14 mouse cellular contexts compared by ENCODE assay signal in the genomic region with DNA sequence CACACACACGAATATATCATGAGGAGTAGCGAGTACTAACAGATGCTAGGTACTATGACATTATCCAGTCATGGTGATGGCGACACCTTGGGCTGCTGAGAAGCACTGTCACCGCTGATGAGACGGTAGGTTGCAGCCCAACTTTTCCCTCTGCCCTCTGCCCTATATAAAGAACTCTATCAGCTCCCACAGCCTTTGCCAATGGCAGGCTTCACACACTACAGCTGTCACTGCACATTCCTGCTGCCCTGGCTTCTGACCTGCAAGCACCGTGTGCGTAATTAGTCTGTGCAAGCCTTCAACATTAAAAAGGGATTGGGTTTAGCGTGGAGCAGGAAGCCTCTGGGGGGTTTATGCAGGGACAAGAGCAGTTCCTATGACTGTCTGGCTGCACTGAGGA.
"Had no signal": no experiment of that assay in that cellular context is flagged by ENCODE, and none has a peak within 500 bp of the region (broad histone marks: within the 10 kb centered on the region; RNA-seq: fewer than 3 reads in every experiment).

No protein-coding gene starts in this region.

- H3K9ac ChIP-seq: liver, embryonic 15.5 days; midbrain, embryonic 13.5 days; neural tube, embryonic 15.5 days had no signal

- ATAC-seq: lung, postnatal 0 days; midbrain, embryonic 13.5 days had no signal

- H3K27me3 ChIP-seq: liver, embryonic 15.5 days; midbrain, embryonic 13.5 days; neural tube, embryonic 15.5 days had no signal

- H3K4me2 ChIP-seq: liver, embryonic 11.5 days; liver, embryonic 15.5 days; midbrain, embryonic 13.5 days; neural tube, embryonic 15.5 days had no signal

- H3K9me3 ChIP-seq: limb, embryonic 10.5 days; liver, embryonic 15.5 days; midbrain, embryonic 13.5 days; neural tube, embryonic 15.5 days had no signal

- H3K27ac ChIP-seq: left cerebral cortex, adult 2 months; limb, embryonic 10.5 days; liver, embryonic 15.5 days; midbrain, embryonic 13.5 days; neural tube, embryonic 15.5 days had no signal

- H3K4me1 ChIP-seq: limb, embryonic 10.5 days; liver, embryonic 15.5 days; midbrain, embryonic 13.5 days; neural tube, embryonic 15.5 days had no signal

- DNase-seq: kidney, postnatal 14 days; lung, adult 2 months; lung, postnatal 36 days; right cerebral cortex, adult 18-20 months; spleen, adult 18-20 months; thymus, adult 18-20 months; thymus, postnatal 14 days had no signal

- H3K4me3 ChIP-seq: left cerebral cortex, adult 2 months; limb, embryonic 10.5 days; liver, embryonic 15.5 days; midbrain, embryonic 13.5 days; neural tube, embryonic 15.5 days had no signal
